Mouse (Mus musculus): Measurements from ENCODE around the gene Ubl7. TPM values are rescaled to one million over a fixed set of nuclear protein-coding genes. Genes with fewer than 3 reads are reported as not detected.

Ubl7 gene
- polyA plus RNA-seq, 1 experiment = 80.0 TPM

DNA sequence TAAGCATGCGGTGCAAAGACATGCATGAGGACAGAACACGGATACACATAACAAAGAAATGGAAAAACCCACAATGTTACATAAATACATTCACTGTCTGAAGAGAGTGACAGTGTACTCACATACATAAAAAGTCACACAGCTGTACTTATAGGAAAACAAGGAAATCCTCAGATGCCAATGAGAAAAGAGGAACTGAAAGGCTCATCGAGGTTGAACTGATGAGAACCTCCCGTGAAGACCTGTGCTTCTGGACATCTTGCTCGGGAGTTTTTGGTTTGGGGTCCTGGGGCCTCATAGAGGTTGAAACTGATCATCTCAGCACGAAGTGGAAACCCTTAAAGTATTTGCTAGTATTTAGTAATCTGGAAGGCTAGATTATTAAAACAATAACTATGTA, 3.6 kb upstream of the Ubl7 start:
- TF ChIP-seq POLR2A (IDR thresholded peaks at IDR 0.05; ENCODE audit: borderline replicate concordance, low read depth, low read length) (no peak), CTCF (IDR thresholded peaks at IDR 0.05; ENCODE audit: low read depth, low read length) (no peak)
- Histone ChIP-seq H3K4me3 (ENCODE audit: insufficient read depth, low read length) (no peak overlapping the region), H3K27ac (ENCODE audit: insufficient read depth, low read depth, low read length) (no peak overlapping the region), H3K4me1 (ENCODE audit: control insufficient read depth, insufficient read depth, low read length) (peaks cover 5% of the 10 kb centered on the region)

DNA sequence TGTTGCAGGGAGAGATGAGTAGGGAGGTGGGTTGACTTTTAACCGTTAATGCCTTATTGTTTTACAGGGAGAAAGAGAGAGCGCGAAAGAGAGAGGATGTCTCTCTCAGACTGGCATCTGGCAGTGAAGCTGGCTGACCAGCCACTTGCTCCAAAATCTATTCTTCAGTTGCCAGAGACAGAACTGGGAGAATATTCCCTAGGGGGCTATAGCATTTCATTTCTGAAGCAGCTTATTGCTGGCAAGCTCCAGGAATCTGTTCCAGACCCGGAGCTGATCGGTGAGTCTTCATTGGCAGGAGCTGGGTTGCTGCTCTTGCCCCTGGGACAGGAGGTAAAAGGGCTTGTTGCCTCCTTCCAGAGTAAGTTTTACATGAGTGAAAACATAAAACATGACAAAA, 1.8 kb downstream of the Ubl7 start:
- no peak overlapping the region for H3K4me3 ChIP-seq (ENCODE audit: insufficient read depth, low read length)
- peaks cover 4% of the 10 kb centered on the region for H3K4me1 ChIP-seq (ENCODE audit: control insufficient read depth, insufficient read depth, low read length)
- TF ChIP-seq POLR2A (IDR thresholded peaks at IDR 0.05; ENCODE audit: borderline replicate concordance, low read depth, low read length) = no peak
- no peak for TF ChIP-seq CTCF (IDR thresholded peaks at IDR 0.05; ENCODE audit: low read depth, low read length)
- no peak overlapping the region for H3K27ac ChIP-seq (ENCODE audit: insufficient read depth, low read depth, low read length)

DNA sequence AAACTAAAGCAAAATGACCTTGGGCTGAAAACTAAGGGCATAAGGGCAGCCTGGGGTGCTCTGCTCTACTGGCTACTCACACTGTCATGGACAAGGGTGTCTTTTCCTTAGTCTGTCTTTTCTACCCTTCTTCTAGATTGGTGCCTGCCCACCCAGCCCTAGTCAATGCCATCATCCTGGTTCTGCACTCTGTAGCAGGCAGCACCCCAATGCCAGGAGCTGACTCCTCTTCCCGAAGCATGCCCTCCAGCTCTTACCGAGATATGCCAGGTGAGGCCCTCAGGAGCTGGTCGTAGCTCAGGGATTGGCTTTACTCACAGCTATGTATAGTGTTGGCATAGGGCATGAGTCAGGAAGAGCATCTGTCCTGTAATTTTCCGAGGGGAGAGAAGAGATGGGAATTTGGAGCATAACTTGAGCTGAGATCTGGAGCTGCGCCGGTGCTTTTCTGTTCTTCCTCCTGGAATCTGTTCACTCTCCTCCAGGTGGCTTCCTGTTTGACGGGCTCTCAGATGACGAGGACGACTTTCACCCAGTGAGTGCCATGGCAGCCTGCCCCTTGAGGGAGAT, 10.8 kb downstream of the Ubl7 start:
- Histone ChIP-seq H3K4me3 (ENCODE audit: insufficient read depth, low read length) (no peak overlapping the region), H3K27ac (ENCODE audit: insufficient read depth, low read depth, low read length) (no peak overlapping the region), H3K4me1 (ENCODE audit: control insufficient read depth, insufficient read depth, low read length) (peaks cover 7% of the 10 kb centered on the region)
- TF ChIP-seq POLR2A (IDR thresholded peaks at IDR 0.05; ENCODE audit: borderline replicate concordance, low read depth, low read length) (no peak), CTCF (IDR thresholded peaks at IDR 0.05; ENCODE audit: low read depth, low read length) (no peak)

DNA sequence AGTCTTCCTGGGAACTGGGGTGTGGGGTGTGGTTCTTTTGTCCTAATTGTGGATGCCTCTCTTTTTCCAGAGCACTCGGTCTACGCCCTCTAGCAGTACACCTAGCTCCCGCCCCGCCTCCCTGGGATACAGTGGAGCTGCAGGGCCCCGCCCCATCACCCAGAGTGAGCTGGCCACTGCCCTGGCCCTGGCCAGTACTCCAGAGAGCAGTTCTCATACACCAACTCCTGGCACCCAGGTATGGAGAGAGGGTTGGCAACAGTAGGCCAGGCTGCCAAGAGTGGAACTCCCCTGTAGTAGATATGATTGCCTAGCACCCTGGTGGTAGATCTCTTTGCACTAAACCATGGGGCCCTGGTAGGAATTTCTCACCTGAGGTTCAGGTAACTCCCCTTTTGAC, 11.6 kb downstream of the Ubl7 start:
- TF ChIP-seq POLR2A (IDR thresholded peaks at IDR 0.05; ENCODE audit: borderline replicate concordance, low read depth, low read length) (no peak), CTCF (IDR thresholded peaks at IDR 0.05; ENCODE audit: low read depth, low read length) (no peak)
- H3K4me1 ChIP-seq (ENCODE audit: control insufficient read depth, insufficient read depth, low read length) = peaks cover 8% of the 10 kb centered on the region
- no peak overlapping the region for H3K27ac ChIP-seq (ENCODE audit: insufficient read depth, low read depth, low read length)
- no peak overlapping the region for H3K4me3 ChIP-seq (ENCODE audit: insufficient read depth, low read length)

DNA sequence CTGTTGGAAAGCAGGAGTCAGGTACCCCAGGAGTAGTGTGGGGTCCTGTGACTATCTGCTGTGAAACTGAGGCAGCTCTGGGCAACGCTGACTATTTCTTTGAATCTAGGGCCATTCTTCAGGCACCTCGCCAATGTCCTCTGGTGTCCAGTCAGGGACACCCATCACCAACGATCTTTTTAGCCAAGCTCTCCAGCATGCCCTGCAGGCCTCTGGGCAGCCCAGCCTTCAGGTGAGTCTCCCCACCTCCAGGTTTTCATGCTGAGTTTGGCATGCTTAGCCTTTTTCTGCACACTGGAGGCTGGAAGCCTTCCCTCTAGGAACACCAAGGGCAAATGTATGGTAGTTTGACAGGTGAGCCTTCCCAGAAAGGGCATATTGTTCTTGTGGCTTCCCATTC, 12.3 kb downstream of the Ubl7 start:
- peaks cover 7% of the 10 kb centered on the region for H3K4me1 ChIP-seq (ENCODE audit: control insufficient read depth, insufficient read depth, low read length)
- H3K27ac ChIP-seq (ENCODE audit: insufficient read depth, low read depth, low read length) = no peak overlapping the region
- no peak for TF ChIP-seq CTCF (IDR thresholded peaks at IDR 0.05; ENCODE audit: low read depth, low read length)
- TF ChIP-seq POLR2A (IDR thresholded peaks at IDR 0.05; ENCODE audit: borderline replicate concordance, low read depth, low read length) = no peak
- H3K4me3 ChIP-seq (ENCODE audit: insufficient read depth, low read length) = no peak overlapping the region

DNA sequence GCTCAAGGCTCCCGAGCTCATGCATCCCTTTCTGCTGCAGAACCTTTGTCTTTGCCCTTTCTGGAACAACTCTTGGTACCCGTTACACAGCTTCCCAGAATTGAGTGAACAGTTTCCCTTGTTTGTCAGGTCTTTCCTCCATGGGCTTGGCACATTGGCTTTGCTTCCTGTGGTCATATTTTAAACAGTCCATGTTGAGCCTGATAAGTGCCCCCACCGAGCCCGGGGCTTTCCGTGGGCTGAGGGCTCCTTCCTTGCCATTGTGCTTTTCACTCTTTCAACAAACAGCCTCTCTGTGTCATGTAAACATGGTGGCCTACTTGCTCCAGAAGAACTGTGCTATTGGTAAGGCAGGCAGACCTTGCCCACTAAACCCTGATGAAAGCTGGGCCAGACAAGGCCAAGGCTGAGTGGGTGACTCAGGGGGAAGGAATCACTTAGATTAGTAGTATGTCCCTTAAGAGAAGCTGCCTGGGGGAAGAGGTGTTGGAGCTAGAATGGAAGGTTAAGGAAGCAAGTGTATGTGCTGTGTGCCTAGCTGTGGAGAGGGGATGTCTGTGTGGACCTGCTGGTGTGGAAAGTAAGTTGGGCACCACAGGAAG, 20.5 kb downstream of the Ubl7 start:
- Histone ChIP-seq H3K4me1 (ENCODE audit: control insufficient read depth, insufficient read depth, low read length) (peaks cover 3% of the 10 kb centered on the region; the same call in 1 of the 2 replicates), H3K27ac (ENCODE audit: insufficient read depth, low read depth, low read length) (no peak overlapping the region), H3K4me3 (ENCODE audit: insufficient read depth, low read length) (no peak overlapping the region)
- TF ChIP-seq CTCF (IDR thresholded peaks at IDR 0.05; ENCODE audit: low read depth, low read length) (no peak), POLR2A (IDR thresholded peaks at IDR 0.05; ENCODE audit: borderline replicate concordance, low read depth, low read length) (no peak)

DNA sequence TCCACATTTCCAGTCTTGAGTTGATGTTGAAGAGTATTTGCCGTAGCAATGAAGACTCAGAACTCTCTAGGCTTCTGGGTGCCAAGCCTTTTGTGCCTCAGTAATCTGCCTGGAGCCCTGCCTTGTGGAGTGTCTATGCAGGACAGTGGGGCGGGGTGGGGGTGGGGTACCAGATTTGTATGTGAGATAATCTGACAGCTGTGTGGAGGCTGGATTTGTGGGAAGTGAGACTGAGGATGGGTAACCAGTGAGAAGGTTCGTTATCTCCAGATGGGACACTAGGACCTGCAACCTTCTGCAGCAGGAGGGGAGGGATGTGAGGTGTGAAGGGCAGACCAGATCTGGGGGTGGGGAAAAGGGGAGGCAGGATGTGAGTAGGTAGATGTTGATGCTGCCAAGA, 21.5 kb downstream of the Ubl7 start:
- Histone ChIP-seq H3K4me1 (ENCODE audit: control insufficient read depth, insufficient read depth, low read length) (peaks cover 2% of the 10 kb centered on the region; the same call in 1 of the 2 replicates), H3K27ac (ENCODE audit: insufficient read depth, low read depth, low read length) (no peak overlapping the region), H3K4me3 (ENCODE audit: insufficient read depth, low read length) (no peak overlapping the region)
- TF ChIP-seq CTCF (IDR thresholded peaks at IDR 0.05; ENCODE audit: low read depth, low read length) (no peak), POLR2A (IDR thresholded peaks at IDR 0.05; ENCODE audit: borderline replicate concordance, low read depth, low read length) (no peak)

DNA sequence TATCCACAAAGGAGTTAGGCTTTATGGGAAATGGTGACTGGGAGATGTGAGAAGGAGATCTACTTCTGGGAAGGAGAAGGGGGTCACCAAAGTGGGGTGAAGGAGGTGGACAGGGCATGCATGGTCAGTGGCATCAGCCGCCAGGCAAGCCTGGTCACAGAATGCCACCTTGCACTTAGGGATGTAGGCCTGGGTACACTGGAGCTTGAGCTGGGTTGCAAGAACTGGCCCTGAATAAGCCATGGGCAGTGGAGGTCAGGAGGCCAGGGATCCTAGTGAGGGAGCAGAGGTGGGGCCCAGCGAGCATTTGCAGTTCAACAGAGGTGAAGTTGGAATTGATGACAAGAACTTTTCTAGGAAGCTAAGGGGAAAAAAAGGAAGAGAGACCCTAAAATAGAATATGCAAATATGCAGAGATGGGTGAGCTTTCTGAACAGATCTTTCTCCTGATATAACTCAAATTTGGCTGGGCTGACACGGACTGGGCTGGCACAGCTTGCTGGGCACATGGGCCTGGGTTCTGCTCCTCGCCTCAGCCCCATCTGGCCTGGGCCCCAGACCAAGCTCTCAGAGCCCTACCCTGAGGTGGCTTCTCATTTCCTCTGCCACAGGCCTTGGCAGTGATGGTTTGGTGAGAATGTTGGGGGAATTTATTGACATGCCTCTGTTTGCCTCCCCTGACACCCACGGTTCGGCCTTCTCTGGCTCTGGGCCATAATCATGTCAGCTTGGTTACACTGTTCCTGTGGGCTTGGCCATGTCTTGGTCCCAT, 22.2 kb downstream of the Ubl7 start:
- no peak overlapping the region for H3K4me3 ChIP-seq (ENCODE audit: insufficient read depth, low read length)
- no peaks in the 10 kb centered on the region for H3K4me1 ChIP-seq (ENCODE audit: control insufficient read depth, insufficient read depth, low read length)
- no peak for TF ChIP-seq CTCF (IDR thresholded peaks at IDR 0.05; ENCODE audit: low read depth, low read length)
- no peak for TF ChIP-seq POLR2A (IDR thresholded peaks at IDR 0.05; ENCODE audit: borderline replicate concordance, low read depth, low read length)
- no peak overlapping the region for H3K27ac ChIP-seq (ENCODE audit: insufficient read depth, low read depth, low read length)

DNA sequence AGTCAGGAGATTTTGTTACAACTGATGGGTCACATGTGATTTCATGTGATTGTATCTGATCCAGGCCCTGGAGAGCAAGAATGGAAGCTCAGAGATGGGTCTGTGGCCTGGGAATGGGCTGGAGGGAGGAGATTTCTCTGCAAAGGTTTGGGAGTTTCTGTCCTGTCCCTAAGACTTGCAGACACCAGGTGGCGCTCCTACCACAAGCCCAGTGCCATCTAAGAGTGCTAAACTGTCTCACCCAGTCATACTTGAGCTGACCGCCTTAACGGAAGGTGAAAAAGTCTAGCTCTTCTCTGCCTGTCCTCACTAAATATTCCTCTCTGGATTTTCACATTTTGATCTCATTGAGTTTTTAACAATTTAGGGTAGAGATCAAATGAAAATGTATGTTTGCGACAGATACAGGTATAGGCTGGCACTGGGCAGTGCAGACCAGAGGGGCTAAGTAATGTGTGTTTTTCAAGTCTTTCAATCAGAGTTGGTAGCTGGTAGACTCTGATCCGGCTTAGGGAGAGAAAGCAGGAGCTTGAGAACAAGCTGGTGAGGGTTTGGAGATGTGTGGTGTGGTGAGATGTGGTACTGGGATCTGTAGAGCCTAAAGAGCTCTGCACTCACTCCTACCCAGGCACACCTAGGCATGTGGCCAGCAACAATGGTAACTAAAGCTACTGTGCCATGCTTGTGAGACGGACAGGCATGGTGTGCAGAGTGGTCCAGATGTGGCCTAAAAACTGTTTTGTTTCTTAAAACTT, 25.1 kb downstream of the Ubl7 start:
- Histone ChIP-seq H3K4me3 (ENCODE audit: insufficient read depth, low read length) (no peak overlapping the region), H3K4me1 (ENCODE audit: control insufficient read depth, insufficient read depth, low read length) (no peaks in the 10 kb centered on the region), H3K27ac (ENCODE audit: insufficient read depth, low read depth, low read length) (no peak overlapping the region)
- TF ChIP-seq CTCF (IDR thresholded peaks at IDR 0.05; ENCODE audit: low read depth, low read length) (peak; percentile 90), POLR2A (IDR thresholded peaks at IDR 0.05; ENCODE audit: borderline replicate concordance, low read depth, low read length) (no peak)
